Mouse (Mus musculus) brain, embryonic 14.5 days (tissue): ENCODE measurements at regions not wholly inside any gene's neighbourhood (a gene's known extent, or its start where the extent isn't known, plus 50 kb on each side); places are given as distances from the start of the nearest gene placed in this dataset.

ENCODE experiments used
- CTCF ChIP-seq: fragments of 200-500 bp; IDR thresholded peaks from 2 replicates; pipeline ENCODE4 v1.5.1; 2012; ENCODE audit warnings: inconsistent platforms, mild to moderate bottlenecking, moderate library complexity, borderline replicate concordance; ENCODE audit not compliant: insufficient read depth, insufficient read length; ENCODE audit errors: extremely low read depth
- POLR2A ChIP-seq: fragments of 200-500 bp; IDR thresholded peaks from 2 replicates; pipeline ENCODE4 v1.6.1; 2012; ENCODE audit warnings: mild to moderate bottlenecking, inconsistent platforms, borderline replicate concordance; ENCODE audit not compliant: poor library complexity, insufficient read depth, insufficient read length, severe bottlenecking; ENCODE audit errors: extremely low read depth

DNA sequence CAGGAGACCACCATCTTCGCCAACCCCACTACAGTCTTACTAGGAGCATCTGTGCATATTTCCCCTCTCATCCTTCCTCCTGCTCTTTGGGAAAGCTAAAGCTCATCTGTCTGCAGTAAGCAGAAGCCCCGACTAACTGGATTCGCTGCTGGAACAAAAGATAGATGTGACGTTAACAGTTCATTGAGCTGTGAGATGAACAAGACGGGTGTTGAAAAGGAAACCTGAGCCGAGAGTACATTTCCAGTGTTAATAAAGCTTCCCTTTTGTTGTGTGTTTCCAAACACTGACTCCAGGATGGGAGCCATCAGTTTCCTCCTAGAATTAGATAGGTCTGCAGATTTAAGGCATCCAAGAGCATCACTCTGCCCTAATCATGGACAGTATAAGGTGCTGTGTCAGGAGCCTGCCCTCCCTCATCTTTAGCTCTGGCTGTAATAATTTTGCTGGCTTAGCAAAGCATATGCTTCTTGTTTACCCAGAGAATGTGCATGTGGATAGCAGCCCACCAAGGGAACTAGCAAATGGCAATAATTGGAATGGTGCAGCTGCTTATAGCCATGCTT lies 389.3 kb downstream of the Cdk5rap2 start:
- no peak for TF ChIP-seq POLR2A
- no peak for TF ChIP-seq CTCF
